Mouse (Mus musculus) heart, embryonic 10.5 days (tissue): ENCODE measurements around the gene Adprhl2. TPM values are rescaled to one million over a fixed set of nuclear protein-coding genes. Genes with fewer than 3 reads are reported as not detected.

ENCODE experiments used
- DNase-seq: peaks from one replicate; pipeline ENCODE4 v3.0.0-alpha.2; 2017; ENCODE audit warnings: low spot score
- H3K27ac ChIP-seq: fragments of 300-500 bp; sonication (generic); 2 replicates; pipeline ENCODE4 v1.5.1; 2016; ENCODE audit warnings: mild to moderate bottlenecking
- H3K27me3 ChIP-seq: fragments of 300-500 bp; sonication (generic); 2 replicates; pipeline ENCODE4 v1.6.1; 2016; ENCODE audit warnings: mild to moderate bottlenecking; ENCODE audit not compliant: poor library complexity, insufficient read depth, severe bottlenecking
- H3K36me3 ChIP-seq: fragments of 300-500 bp; sonication (generic); 2 replicates; pipeline ENCODE4 v1.6.1; 2016; ENCODE audit warnings: mild to moderate bottlenecking, moderate library complexity
- H3K4me1 ChIP-seq: fragments of 300-500 bp; sonication (generic); 2 replicates; pipeline ENCODE4 v1.6.1; 2016; ENCODE audit warnings: mild to moderate bottlenecking
- H3K4me3 ChIP-seq: fragments of 300-500 bp; sonication (generic); 2 replicates; pipeline ENCODE4 v1.5.1; 2016; ENCODE audit warnings: mild to moderate bottlenecking, moderate library complexity
- H3K9me3 ChIP-seq: fragments of 300-500 bp; sonication (generic); 2 replicates; pipeline ENCODE4 v1.6.1; 2016; ENCODE audit warnings: mild to moderate bottlenecking, moderate library complexity
- WGBS: fragments of 180-500 bp; shearing (Covaris S2); methylation state at CpG from one replicate; pipeline ENCODE4 v1.1.7; 2016; 5-methylcytosine and 5-hydroxymethylcytosine counted together
- polyA plus RNA-seq: library from polyadenylated mRNA; unstranded; fragments of >200 nt; fragmentation: Nextera tagmentation; extraction: Ambion mirVana; gene quantifications from 2 replicates; pipeline ENCODE4 v1.2.1, GENCODE M21; 2016

Adprhl2 gene
- polyA plus RNA-seq, 1 experiment from 2014 or later = 68.9 TPM

GRCm38 (mm10) chr4:126316443-126317040 is 5.0 kb downstream of the Adprhl2 start:
- Histone ChIP-seq H3K36me3 (peaks cover 46% of the 10 kb centered on the region), H3K27me3 (no peaks in the 10 kb centered on the region; the same call in 1 of the 2 replicates), H3K4me3 (no peak overlapping the region), H3K4me1 (peaks cover 39% of the 10 kb centered on the region), H3K27ac (no peak overlapping the region), H3K9me3 (no peaks in the 10 kb centered on the region)
- no peak for DNase-seq
- 92% methylated on average over 13 of the region's 13 CpGs for WGBS

DNA sequence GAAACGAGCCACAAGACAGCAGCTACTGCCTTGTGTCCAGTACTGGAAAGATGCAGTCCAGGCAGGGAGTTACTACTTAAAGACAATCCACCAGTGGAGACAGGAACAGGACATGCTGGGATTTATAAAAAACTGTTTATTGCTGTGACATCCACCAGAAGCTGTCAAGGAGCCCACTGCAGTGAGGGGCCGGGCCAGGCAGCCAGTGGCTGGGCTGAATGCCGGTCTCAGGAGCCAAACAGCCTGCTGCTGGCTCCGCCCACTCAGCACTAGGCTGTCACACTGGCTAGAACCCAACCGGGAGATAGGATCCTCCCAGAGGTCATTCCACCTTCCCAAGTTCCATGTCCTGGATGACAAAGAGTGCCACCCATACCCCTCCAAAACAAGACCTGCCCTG is 5.6 kb downstream of the Adprhl2 start:
- no peak overlapping the region for H3K27ac ChIP-seq
- H3K27me3 ChIP-seq = peaks cover under 1% of the 10 kb centered on the region; the same call in 1 of the 2 replicates
- peaks cover 46% of the 10 kb centered on the region for H3K36me3 ChIP-seq
- no peaks in the 10 kb centered on the region for H3K9me3 ChIP-seq
- peaks cover 37% of the 10 kb centered on the region for H3K4me1 ChIP-seq
- no peak for DNase-seq
- 42% methylated on average over 5 of the region's 5 CpGs for WGBS
- no peak overlapping the region for H3K4me3 ChIP-seq

- DNase-seq = no peak
- H3K4me1 ChIP-seq = peaks cover 38% of the 10 kb centered on the region; the same call in 1 of the 2 replicates
- no peaks in the 10 kb centered on the region for H3K9me3 ChIP-seq
- H3K27ac ChIP-seq = no peak overlapping the region
- peaks cover 46% of the 10 kb centered on the region for H3K36me3 ChIP-seq
- 65% methylated on average over 10 of the region's 10 CpGs for WGBS
- H3K27me3 ChIP-seq = peaks cover 9% of the 10 kb centered on the region; the same call in 1 of the 2 replicates
- no peak overlapping the region for H3K4me3 ChIP-seq
Observed at GRCm38 (mm10) chr4:126314393-126314792, 7.1 kb downstream of the Adprhl2 start.

GRCm38 (mm10) chr4:126313202-126313601 is 8.3 kb downstream of the Adprhl2 start:
- Histone ChIP-seq H3K9me3 (no peaks in the 10 kb centered on the region), H3K4me3 (no peak overlapping the region), H3K27me3 (peaks cover 13% of the 10 kb centered on the region; the same call in 1 of the 2 replicates), H3K36me3 (peaks cover 35% of the 10 kb centered on the region), H3K4me1 (peaks cover 43% of the 10 kb centered on the region; the same call in 1 of the 2 replicates), H3K27ac (no peak overlapping the region)
- DNase-seq = no peak
- WGBS = 34% methylated on average over 5 of the region's 5 CpGs

- 86% methylated on average over 16 of the region's 16 CpGs for WGBS
- Histone ChIP-seq H3K27ac (no peak overlapping the region), H3K36me3 (peaks cover 20% of the 10 kb centered on the region)
Observed at GRCm38 (mm10) chr4:126311566-126312200, 9.8 kb downstream of the Adprhl2 start.

DNA sequence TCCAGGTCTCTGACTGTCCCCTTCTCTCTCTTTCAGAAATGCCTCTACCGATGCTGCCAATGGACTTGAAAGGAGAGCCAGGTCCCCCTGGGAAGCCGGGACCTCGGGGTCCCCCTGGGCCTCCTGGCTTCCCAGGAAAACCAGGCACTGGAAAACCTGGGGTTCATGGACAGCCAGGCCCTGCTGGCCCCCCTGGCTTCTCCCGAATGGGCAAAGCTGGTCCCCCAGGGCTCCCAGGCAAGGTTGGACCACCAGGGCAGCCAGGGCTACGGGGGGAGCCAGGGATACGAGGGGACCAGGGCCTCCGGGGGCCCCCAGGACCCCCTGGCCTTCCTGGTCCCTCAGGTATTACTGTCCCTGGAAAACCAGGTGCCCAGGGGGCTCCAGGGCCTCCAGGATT is 11.2 kb downstream of the Adprhl2 start:
- Histone ChIP-seq H3K9me3 (0 out of 2 replicates have a peak, but pooled peaks cover 3% of the 10 kb centered on the region), H3K4me3 (no peak overlapping the region), H3K36me3 (peaks cover 7% of the 10 kb centered on the region; the same call in 1 of the 2 replicates), H3K4me1 (peaks cover 27% of the 10 kb centered on the region; the same call in 1 of the 2 replicates), H3K27ac (0 out of 2 replicates have a peak overlapping the region, but pooled peaks have one; percentile 6), H3K27me3 (peaks cover 13% of the 10 kb centered on the region; the same call in 1 of the 2 replicates)
- DNase-seq = peak; percentile 74
- WGBS = 74% methylated on average over 7 of the region's 7 CpGs

More at GRCm38 (mm10) chr4:126311566-126312200, 9.8 kb downstream of the Adprhl2 start:
- Histone ChIP-seq H3K27me3 (peaks cover 13% of the 10 kb centered on the region; the same call in 1 of the 2 replicates), H3K9me3 (no peaks in the 10 kb centered on the region), H3K4me1 (peaks cover 40% of the 10 kb centered on the region; the same call in 1 of the 2 replicates), H3K4me3 (no peak overlapping the region)
- DNase-seq = no peak

GRCm38 (mm10) chr4:126309922-126310309 is 11.6 kb downstream of the Adprhl2 start:
- H3K27me3 ChIP-seq = peaks cover 13% of the 10 kb centered on the region; the same call in 1 of the 2 replicates
- 0 out of 2 replicates have a peak, but pooled peaks cover 3% of the 10 kb centered on the region for H3K9me3 ChIP-seq
- DNase-seq = peak; percentile 94
- H3K27ac ChIP-seq = no peak overlapping the region
- WGBS = 1% methylated on average over 7 of the region's 7 CpGs
- H3K4me1 ChIP-seq = peaks cover 27% of the 10 kb centered on the region; the same call in 1 of the 2 replicates
- H3K4me3 ChIP-seq = peak overlapping the region; percentile 48
- peaks cover 4% of the 10 kb centered on the region; the same call in 1 of the 2 replicates for H3K36me3 ChIP-seq

DNA sequence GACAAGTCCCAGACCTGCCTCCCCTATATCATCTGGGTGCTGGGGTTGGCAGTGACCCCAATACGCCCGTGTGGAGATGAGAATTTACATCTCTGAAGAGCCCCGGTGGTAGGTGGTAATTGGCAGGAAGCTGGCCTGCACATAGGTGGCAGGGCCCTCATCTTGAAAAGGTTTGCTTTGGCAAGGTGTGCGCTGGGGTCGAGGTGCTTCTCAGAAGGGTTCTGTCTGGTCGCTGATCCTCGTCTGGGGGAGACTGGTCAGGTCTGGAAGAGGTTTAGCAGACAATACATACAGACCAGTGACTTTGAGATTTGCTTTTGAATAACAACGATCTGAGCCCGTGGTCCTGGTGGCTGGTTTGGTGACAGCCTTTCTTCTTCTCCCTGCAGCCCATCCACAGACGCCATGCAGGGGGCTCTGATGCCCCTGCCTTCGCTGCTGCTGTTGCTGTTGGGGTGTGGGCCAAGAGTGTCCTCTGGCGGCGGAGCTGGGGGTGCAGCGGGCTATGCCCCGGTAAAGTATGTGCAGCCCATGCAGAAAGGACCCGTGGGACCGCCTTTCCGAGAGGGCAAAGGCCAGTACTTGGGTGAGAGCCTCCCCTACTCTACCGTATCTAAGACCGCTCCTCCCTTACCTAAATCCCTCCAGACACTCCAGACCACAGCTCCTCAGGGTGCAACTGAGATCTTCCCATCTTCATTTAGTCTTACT is 12.1 kb downstream of the Adprhl2 start:
- Histone ChIP-seq H3K27me3 (peaks cover 15% of the 10 kb centered on the region; the same call in 1 of the 2 replicates), H3K36me3 (peaks cover 2% of the 10 kb centered on the region; the same call in 1 of the 2 replicates), H3K4me3 (peak overlapping the region; percentile 48), H3K4me1 (peaks cover 25% of the 10 kb centered on the region; the same call in 1 of the 2 replicates), H3K9me3 (0 out of 2 replicates have a peak, but pooled peaks cover 3% of the 10 kb centered on the region), H3K27ac (no peak overlapping the region)
- 16% methylated on average over 20 of the region's 20 CpGs for WGBS
- peak; percentile 73 for DNase-seq

DNA sequence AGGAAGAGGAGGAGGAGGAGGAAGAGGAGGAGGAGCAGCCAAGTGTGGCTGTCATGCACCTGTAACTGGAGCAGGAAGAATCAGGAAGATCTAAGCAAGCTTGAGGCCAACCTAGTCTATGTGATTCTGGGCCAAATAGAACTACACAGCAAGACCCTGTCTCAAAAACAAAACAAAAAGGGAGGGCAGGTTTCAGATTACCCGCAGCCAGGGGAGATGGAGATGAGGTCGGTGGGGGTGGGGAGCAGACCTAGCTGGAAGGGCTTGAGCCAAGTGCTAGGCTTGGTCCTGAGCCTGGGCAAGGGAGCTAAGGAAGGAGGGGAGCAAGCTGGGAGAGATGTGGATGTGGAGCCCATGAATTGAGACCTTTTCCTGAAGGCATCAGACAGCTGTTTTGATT is 14.7 kb downstream of the Adprhl2 start:
- 13% methylated on average over 2 of the region's 2 CpGs for WGBS
- H3K36me3 ChIP-seq = no peaks in the 10 kb centered on the region
- peaks cover 18% of the 10 kb centered on the region for H3K4me1 ChIP-seq
- no peak overlapping the region for H3K27ac ChIP-seq
- peaks cover 39% of the 10 kb centered on the region for H3K27me3 ChIP-seq
- H3K9me3 ChIP-seq = 0 out of 2 replicates have a peak, but pooled peaks cover 3% of the 10 kb centered on the region
- no peak overlapping the region for H3K4me3 ChIP-seq
- no peak for DNase-seq

DNA sequence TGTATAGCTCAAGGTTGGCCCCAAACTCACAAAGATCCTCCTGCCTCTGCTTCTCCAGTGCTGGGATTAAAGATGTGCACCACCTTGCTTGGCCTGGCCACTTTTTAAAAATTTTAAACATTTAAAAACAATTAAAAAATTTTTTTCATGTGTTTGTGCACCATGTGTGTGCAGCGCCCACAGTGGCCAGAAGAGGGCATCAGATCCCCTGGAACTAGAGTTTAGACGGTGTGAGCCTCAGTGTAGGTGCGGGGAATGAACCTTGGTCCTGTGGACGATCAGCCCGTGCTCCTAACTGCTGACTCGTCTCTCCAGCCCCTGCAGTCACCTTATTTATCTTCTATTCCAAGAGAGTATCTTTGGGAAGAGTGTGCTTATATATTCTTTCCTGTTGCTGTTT is 15.4 kb downstream of the Adprhl2 start:
- Histone ChIP-seq H3K27me3 (peaks cover 47% of the 10 kb centered on the region), H3K4me3 (no peak overlapping the region), H3K27ac (no peak overlapping the region), H3K9me3 (0 out of 2 replicates have a peak, but pooled peaks cover 3% of the 10 kb centered on the region), H3K4me1 (peaks cover 26% of the 10 kb centered on the region), H3K36me3 (no peaks in the 10 kb centered on the region)
- DNase-seq = no peak
- WGBS = 87% methylated on average over 6 of the region's 6 CpGs

DNA sequence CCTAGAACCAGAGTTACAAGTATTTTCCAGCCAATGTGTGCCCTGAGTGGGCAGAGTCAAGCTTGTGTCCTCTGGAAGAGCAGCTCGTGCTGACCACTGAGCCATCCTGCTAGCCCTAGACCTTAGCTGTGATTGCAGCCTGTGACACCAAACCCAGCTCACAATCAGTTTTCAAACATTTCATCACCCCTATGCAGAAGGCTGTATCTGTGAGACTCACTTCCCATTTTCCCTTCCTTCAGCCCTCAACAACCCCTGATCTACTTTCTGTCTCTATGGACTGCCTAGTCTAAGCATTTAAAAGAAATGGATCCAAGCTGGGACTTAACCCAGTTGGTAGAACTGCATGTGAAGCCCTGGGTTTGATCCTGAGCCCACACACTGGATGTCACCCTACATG is 16.1 kb downstream of the Adprhl2 start:
- DNase-seq = no peak
- Histone ChIP-seq H3K36me3 (no peaks in the 10 kb centered on the region), H3K4me3 (no peak overlapping the region), H3K27me3 (peaks cover 48% of the 10 kb centered on the region), H3K27ac (no peak overlapping the region), H3K4me1 (peaks cover 30% of the 10 kb centered on the region), H3K9me3 (0 out of 2 replicates have a peak, but pooled peaks cover 3% of the 10 kb centered on the region)
- WGBS = 89% methylated on average over 1 of the region's 1 CpGs

DNA sequence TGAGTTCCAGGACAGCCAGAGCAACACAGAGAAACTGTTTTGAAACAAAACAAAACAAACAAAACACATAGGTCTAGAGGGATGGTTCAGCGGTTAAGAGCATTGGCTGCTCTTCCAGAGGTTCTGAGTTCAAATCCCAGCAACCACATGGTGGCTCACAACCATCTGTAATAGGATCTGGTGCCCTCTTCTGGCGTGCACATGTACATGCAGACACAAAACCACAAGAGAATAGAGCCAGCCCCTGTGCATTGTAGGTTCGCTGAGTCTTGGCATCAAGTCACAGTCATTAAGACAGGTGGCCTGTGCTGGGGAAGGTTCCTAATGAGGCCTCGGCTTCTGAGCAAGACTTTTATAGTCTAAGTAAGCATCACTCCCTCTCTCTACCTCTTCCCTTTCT is 17.6 kb downstream of the Adprhl2 start:
- DNase-seq = no peak
- H3K27ac ChIP-seq = no peak overlapping the region
- H3K4me1 ChIP-seq = peaks cover 24% of the 10 kb centered on the region
- H3K4me3 ChIP-seq = no peak overlapping the region
- no peaks in the 10 kb centered on the region for H3K36me3 ChIP-seq
- 61% methylated on average over 4 of the region's 4 CpGs for WGBS
- H3K27me3 ChIP-seq = peaks cover 56% of the 10 kb centered on the region
- H3K9me3 ChIP-seq = 0 out of 2 replicates have a peak, but pooled peaks cover 3% of the 10 kb centered on the region
